Mouse (Mus musculus): Measurements from ENCODE around the gene Nadk2.

Nadk2 gene

DNA sequence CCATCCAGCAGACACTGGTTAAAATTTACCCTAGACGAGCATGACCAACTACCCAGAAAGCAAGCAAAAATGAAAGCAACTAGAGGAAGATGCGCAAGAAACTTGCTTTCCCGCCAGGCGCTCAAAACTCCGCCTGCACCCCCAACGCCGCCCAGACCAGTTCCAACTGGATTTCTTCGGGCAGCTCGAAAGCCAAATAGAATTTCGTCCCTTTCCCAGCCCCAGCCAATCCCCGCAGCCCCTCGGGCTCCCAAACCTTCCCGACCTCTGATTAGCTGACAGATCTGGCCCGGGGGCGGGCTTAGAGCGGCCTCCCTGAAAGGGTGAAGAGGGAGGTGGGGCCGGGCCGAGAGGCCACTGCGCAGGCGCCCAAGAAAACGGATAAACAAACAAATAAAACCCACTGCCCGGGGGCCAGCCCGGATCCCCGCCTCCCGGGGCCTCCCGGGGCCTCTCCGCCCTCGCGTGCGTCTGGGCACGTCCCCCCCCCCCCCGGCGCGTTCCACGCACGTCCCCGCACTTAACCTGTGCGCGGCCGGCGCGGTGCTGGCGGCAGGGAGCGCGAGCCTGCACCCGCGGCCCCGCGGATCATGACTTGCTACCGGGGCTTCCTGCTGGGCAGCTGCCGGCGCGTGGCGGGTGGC lies at the start of gene Nadk2:
Nadk2 (plus strand) TSS at position 349 of the 644 bp plus-strand sequence.
- DNase-seq (ENCODE audit: low read depth, low spot score), result peak; percentile 96

- no peak for DNase-seq (ENCODE audit: low read depth, low spot score)
Measured at GRCm38 (mm10) chr15:9055704-9056103, 15.4 kb upstream of the Nadk2 start.

DNA sequence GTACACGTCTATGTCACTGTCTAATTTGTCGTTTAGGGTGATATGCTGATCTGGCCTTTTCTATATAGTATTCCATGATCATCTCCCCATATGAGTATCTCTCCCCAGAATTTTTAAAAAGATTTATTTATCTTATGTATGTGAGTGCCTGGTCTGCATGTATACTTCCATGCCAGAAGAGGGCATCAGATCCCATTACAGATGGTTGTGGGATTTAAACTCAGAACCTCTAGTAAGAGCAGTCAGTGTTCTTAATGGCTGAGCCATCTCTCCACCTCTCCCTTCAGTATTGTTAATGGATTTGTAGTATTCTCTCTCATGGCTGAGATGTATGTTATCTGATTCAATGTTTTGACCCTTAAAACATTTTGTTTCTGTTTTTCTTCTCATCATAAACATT lies 11.2 kb upstream of the Nadk2 start:
- no peak for DNase-seq (ENCODE audit: low read depth, low spot score)

DNA sequence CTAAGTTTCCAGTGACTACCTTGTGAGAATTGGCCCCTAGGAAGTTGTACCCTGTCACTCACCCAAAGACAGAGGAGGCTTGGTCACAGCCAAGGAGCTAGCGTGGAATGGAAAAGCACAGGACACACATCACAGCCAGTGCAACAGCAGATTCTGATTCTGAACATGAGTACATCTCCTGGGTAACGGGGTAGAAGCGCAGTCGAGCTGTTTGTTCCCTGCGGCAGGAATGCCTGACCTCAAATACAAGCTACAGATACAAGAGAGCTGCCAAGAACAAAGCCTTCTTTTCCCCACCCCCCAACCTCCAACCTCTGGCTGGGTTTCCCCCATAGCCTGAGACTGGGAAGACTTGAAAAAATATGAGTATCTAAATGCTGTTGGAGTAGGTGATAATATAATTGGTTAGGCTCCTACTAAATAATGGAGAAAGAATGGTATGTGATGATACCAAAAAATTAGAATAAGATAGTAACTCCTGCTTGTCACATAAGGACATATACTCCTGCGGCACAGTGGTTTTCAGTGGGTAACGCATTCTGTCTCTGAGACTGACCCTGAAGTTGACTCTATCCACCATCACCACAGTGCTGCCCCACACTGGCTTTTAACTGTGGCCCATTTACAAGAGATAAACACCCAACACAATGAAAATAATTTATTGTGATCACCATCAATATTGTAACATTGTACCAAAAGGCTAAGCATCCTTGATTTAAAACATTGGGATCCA lies 9.7 kb upstream of the Nadk2 start:
- no peak for DNase-seq (ENCODE audit: low read depth, low spot score)

- DNase-seq (ENCODE audit: low read depth, low spot score), result no peak
Measured at GRCm38 (mm10) chr15:9068881-9069280, 2.2 kb upstream of the Nadk2 start.

- DNase-seq (ENCODE audit: low read depth, low spot score), result no peak
Measured at GRCm38 (mm10) chr15:9070353-9070752, 707 bp upstream of the Nadk2 start.

DNA sequence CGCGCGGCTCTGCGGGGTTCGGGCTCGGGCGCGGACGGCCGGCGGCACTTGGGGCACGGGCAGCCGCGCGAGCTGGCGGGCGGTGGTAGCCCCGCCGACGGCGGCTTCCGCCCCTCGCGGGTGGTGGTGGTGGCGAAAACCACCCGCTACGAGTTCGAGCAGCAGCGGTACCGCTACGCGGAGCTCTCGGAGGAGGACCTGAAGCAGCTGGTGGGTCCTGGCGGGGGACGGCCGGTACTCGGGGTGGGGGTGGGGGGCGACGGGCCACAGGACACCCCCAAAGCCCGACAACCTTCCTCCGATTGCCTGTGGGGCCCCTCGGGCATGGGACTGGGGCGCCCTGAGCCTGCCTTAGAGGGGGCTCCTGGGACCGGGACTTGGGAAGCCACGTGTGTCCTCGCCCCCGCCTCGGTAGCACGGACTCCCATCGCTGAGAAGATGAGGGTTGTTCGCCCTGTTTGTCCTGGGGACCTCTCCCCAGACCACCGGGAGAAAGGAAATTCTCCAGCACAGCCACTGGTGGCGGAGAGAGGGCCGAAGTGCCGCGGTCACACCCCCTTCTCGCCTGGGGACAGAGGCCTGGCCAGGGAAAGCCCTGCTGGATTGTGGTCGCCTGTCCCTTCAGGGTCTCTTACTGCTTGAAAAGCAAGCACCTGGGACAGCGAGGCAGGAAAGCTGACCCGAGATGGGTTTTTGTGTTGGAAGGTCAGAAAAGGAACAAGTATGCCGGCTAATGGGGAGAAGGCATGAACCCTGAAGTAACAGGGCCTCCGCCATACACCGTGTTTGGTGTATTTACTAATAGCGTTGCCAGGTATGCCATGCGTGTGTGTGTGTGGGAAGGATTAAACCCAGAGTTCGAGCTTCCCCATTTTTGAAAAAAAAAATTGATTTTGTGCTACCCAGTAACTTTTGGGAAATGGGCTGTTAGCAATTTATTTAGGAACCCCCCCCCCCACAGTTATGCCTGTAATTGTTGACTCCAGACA lies 790 bp downstream of the Nadk2 start:
- no peak for DNase-seq (ENCODE audit: low read depth, low spot score)

DNA sequence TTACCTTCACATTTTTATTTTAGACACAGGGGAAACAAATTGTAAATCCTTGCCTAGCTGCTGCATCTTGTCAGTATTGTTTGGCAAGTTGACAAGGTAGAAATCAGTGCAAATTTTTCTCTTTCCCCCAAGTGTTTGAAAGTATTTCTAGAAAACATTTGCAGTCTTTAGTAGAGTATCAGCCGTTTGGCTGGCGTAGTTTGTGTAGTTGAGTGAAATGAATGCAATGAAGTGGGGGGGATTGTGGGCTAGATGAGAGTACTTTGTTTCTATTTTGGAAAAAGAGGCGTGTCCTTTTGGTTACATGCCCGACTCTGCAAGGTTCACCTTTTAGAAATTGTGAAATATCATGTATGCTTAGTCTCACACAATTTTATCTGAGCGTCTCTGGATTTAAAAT lies 1.6 kb downstream of the Nadk2 start:
- DNase-seq (ENCODE audit: low read depth, low spot score), result no peak

GRCm38 (mm10) chr15:9073067-9073608 lies 2.1 kb downstream of the Nadk2 start:
- DNase-seq (ENCODE audit: low read depth, low spot score), result no peak

GRCm38 (mm10) chr15:9073684-9074083 lies 2.6 kb downstream of the Nadk2 start:
- no peak for DNase-seq (ENCODE audit: low read depth, low spot score)

DNA sequence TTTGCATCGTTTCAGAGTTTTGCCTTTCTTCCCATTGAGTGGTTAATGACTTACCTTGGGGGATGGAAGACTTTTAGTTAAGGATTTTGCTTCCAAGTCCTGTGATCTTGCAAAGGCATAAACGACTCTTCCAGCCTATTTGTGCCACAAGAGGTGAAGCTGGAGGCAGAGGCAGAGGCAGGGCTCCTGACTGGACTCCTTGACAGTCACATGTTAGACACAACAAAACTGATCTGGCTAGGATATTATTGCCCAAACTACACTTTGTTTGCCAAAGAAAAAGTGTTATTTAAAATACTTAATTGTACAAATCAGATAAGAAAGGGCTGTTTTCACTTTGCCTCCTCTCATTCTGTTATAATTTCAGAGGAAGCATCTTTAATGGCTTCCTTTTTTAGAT lies 3.1 kb downstream of the Nadk2 start:
- no peak for DNase-seq (ENCODE audit: low read depth, low spot score)

DNA sequence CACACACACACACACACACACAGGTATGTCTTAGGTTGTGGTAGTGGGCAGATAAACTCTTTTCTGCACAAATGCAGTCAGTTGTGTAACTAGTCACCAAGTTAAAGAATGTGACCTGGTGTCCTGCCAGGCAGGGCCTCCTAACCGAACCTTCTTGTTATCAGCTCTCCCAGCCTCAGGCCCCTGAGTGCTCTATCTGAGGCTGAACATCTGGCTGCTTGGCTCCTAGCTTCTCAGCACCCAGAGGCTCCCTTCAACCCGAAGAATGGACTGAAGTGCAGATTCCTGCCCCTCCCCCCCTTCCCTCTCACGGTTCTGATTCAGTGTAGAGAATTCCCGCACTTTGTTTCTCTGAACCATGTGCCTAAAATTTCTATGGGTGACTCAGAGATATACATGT lies 3.6 kb downstream of the Nadk2 start:
- no peak for DNase-seq (ENCODE audit: low read depth, low spot score)

DNA sequence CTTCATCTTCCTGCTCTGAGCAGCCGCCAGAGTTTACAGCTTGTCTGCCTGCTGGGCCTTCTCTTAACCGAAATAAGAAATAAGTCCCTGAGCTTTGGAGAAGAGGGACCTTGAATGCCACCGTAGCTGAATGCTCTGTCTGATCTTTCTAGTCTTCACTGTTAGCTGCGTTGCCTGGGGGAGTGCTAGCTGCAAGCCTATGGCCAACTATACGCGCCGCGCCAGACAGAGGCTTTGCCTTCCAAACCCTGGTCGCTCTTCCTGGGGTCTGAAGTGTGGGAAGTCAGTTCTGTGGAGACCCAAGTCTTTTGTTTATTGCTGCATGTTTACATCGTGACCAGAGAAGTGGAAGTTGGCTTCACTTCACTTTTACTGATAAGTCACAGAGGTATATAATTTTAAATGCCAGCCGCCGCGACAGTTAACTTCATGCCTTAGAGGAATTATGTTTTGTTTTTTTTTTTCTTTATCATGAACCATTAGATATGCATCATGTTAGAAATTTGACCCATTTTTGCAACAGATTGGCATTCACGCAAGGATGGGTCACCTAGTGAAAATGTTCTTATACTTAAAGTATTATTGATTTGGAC lies 4.6 kb downstream of the Nadk2 start:
- no peak for DNase-seq (ENCODE audit: low read depth, low spot score)

DNA sequence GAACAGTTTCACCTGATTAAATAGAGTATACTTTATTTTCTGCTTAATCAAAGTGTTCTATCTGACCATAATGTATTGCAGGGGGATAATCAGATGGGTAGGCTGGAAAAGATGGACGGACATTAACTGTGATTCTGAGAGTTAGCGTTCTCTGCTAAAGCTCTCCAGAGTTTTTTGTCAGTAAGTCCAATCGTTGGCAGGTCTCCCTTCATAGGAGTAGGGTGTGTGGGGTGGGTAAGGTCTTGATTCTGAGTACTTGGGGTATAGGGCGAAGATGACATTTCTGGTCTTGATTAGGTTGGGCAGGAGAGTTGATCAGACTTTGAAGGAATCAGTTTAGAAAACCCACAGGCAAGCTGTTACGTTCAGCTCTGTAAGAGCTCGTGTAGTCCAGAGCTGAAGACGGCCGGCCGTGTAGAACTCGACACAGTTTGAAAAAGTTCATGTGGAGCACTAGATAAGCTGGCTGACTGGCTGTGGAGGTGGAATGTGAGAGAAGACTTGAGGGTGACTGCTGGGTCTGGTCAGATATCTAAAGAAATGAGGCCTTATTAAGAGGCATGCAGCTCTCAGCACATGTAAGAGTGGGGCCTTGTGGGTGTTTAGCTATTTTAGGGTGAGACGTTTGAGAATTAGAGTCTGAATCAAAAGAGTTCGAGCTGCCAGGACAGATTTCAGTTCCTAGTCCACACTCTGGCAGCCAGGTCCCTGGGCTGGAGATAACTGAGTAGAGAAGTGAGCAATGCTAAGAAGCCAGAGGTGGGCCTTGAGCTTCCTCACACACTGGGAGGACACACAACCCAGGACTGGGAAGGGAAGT lies 7.6 kb downstream of the Nadk2 start:
- DNase-seq (ENCODE audit: low read depth, low spot score), result no peak

DNA sequence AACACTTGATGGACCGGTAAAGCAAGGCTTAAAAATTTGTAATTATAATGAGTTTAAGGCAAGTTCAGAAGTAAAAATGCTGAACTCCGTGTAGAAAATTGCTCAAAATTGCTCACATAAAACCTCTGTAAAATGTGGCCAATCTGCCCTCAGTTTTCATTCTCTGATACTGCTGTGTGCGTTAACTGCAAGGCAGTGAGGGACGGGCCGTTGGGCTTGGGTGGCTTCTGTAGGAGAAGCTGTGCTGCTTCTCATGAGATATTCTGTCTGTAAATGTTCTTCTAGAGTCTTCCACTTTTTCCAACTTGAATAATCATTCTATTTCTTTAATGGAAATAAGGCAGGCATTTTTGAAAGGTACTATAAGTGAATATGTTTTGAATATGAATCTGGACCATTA lies 8.6 kb downstream of the Nadk2 start:
- no peak for DNase-seq (ENCODE audit: low read depth, low spot score)

DNA sequence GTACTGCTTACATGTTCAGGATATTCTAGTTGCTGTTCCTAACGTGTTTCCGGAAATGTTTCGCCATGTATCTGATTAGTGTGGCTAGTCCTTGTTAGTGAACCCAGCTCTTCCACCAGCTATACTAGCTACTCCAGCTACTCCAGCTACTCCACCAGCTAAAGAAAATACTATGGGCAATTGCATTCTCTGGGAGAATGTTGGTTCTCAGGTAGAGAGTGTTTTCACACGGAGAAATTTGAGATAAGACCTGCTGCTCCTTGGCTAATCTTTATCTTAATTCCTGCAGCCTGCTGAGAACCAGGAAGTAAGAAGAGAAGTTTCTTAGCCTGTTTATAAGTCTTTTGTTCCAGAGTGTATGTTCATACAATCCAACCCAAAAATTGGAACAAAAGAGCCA lies 9.1 kb downstream of the Nadk2 start:
- DNase-seq (ENCODE audit: low read depth, low spot score), result no peak

DNA sequence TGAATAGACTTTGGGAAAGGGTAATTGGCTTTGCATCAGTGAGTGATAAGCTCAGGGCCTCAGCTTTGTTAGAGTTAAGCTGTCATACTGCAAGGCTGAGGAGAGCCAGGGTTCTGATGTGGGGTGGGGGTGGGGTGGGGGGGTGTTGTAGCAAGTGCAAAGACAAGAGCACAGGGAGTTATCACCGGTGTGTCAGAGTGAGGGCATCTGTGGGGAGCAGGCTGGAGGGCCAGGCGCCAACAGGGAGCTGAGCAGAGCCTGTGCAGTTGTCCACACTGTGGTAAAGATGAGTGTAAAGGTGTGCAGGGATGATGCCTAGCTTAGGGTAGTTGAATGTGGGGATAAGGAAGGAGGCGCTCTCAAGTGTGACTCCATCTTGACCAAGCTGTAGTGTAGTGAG lies 10.2 kb downstream of the Nadk2 start:
- DNase-seq (ENCODE audit: low read depth, low spot score), result no peak

GRCm38 (mm10) chr15:9082753-9083152 lies 11.7 kb downstream of the Nadk2 start:
- DNase-seq (ENCODE audit: low read depth, low spot score), result no peak

- no peak for DNase-seq (ENCODE audit: low read depth, low spot score)
Measured at GRCm38 (mm10) chr15:9086813-9087212, 15.8 kb downstream of the Nadk2 start.

GRCm38 (mm10) chr15:9087421-9087820 lies 16.4 kb downstream of the Nadk2 start:
- no peak for DNase-seq (ENCODE audit: low read depth, low spot score)

All from retina, adult 2 months (tissue).